Mouse (Mus musculus): ENCODE measurements around the gene Myocos.

DNA sequence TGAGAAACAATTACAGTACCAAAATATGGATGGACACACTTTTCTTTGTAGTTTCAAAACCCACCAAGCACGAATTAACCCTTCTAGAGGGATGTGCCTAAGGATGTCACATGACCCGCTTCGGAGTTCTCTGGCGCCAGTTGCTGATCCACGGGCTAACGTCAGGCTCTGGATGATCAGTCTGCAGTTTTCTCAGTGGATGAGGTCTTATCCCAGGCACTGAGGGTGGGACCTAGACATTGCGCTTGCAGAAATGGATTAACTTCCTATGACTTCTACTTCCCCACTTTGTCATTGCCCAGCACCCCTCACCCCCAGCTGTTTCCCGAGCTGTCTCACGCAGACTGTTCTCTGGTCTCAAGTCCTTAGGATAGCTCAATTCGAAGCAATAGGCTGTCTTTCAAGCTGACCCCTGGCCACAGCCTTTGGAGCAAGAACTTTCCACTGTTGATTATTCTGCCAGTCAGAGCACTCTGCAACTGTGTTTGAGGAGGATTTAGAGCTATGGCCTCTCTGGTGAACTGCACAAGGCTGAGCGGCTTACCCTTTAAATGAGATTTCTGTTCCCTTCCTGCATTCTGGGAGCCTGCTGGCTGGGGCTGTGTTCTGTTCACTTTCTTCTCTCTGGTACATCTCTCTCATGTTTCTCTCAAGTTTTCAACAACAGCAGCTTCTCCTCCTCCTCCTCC, 7.6 kb upstream of the Myocos start:
- TF ChIP-seq POLR2A (IDR thresholded peaks at IDR 0.05; ENCODE audit: low read depth, low read length) (0 out of 2 replicates have a peak, but pooled peaks have one; percentile 40), CTCF (IDR thresholded peaks at IDR 0.05; ENCODE audit: borderline replicate concordance, insufficient read depth, low read length) (no peak)
